Mouse (Mus musculus): Measurements from ENCODE around the gene Olfm3. TPM values are rescaled to one million over a fixed set of nuclear protein-coding genes. Genes with fewer than 3 reads are reported as not detected.

Olfm3 gene
- polyA plus RNA-seq, 1 experiment from 2014 or later = 0.22 TPM

GRCm38 (mm10) chr3:115028046-115028445, 124.2 kb downstream of the Olfm3 start:
- ATAC-seq (replicated peaks; ENCODE audit: low FRiP score, low TSS enrichment, low read depth) (no peak), DNase-seq (ENCODE audit: low spot score) (no peak)
- Histone ChIP-seq H3K27ac (ENCODE audit: low read depth) (no peak overlapping the region), H3K27me3 (replicated peaks; ENCODE audit: control insufficient read depth, insufficient read depth, low read length) (no peaks in the 10 kb centered on the region), H3K36me3 (ENCODE audit: control insufficient read depth, insufficient read depth, low read length) (no peaks in the 10 kb centered on the region), H3K4me1 (replicated peaks; ENCODE audit: control insufficient read depth, insufficient read depth, low read length) (no peaks in the 10 kb centered on the region), H3K4me3 (ENCODE audit: low read depth, low read length) (no peak overlapping the region), H3K4me2 (ENCODE audit: low read length) (no peak overlapping the region), H3K9me3 (ENCODE audit: control insufficient read depth, low read length) (no peaks in the 10 kb centered on the region), H3K9ac (ENCODE audit: low read length) (no peak overlapping the region)
- 85% methylated on average over 1 of the region's 1 CpGs for WGBS

- ATAC-seq (replicated peaks; ENCODE audit: low FRiP score, low TSS enrichment, low read depth) (no peak), DNase-seq (ENCODE audit: low spot score) (no peak)
- H3K27me3 ChIP-seq (replicated peaks; ENCODE audit: control insufficient read depth, insufficient read depth, low read length) = no peaks in the 10 kb centered on the region
- no peaks in the 10 kb centered on the region for H3K4me1 ChIP-seq (replicated peaks; ENCODE audit: control insufficient read depth, insufficient read depth, low read length)
- H3K4me2 ChIP-seq (ENCODE audit: low read length) = no peak overlapping the region
- no peaks in the 10 kb centered on the region for H3K9me3 ChIP-seq (ENCODE audit: control insufficient read depth, low read length)
- H3K4me3 ChIP-seq (ENCODE audit: low read depth, low read length) = no peak overlapping the region
- H3K27ac ChIP-seq (ENCODE audit: low read depth) = no peak overlapping the region
- WGBS = 84% methylated on average over 1 of the region's 1 CpGs
- H3K9ac ChIP-seq (ENCODE audit: low read length) = no peak overlapping the region
- H3K36me3 ChIP-seq (ENCODE audit: control insufficient read depth, insufficient read depth, low read length) = no peaks in the 10 kb centered on the region
These were observed 124.7 kb downstream of the Olfm3 start for GRCm38 (mm10) chr3:115028611-115029010.

- Histone ChIP-seq H3K4me1 (replicated peaks; ENCODE audit: control insufficient read depth, insufficient read depth, low read length) (no peaks in the 10 kb centered on the region), H3K9me3 (ENCODE audit: control insufficient read depth, low read length) (no peaks in the 10 kb centered on the region), H3K27ac (ENCODE audit: low read depth) (no peak overlapping the region), H3K36me3 (ENCODE audit: control insufficient read depth, insufficient read depth, low read length) (no peaks in the 10 kb centered on the region), H3K9ac (ENCODE audit: low read length) (no peak overlapping the region), H3K4me2 (ENCODE audit: low read length) (no peak overlapping the region), H3K4me3 (ENCODE audit: low read depth, low read length) (no peak overlapping the region), H3K27me3 (replicated peaks; ENCODE audit: control insufficient read depth, insufficient read depth, low read length) (no peaks in the 10 kb centered on the region)
- WGBS = 84% methylated on average over 5 of the region's 5 CpGs
- no peak for DNase-seq (ENCODE audit: low spot score)
- no peak for ATAC-seq (replicated peaks; ENCODE audit: low FRiP score, low TSS enrichment, low read depth)
These were observed 145.2 kb downstream of the Olfm3 start for GRCm38 (mm10) chr3:115049060-115049459.

- Histone ChIP-seq H3K4me2 (ENCODE audit: low read length) (no peak overlapping the region), H3K27me3 (replicated peaks; ENCODE audit: control insufficient read depth, insufficient read depth, low read length) (no peaks in the 10 kb centered on the region), H3K4me3 (ENCODE audit: low read depth, low read length) (no peak overlapping the region), H3K4me1 (replicated peaks; ENCODE audit: control insufficient read depth, insufficient read depth, low read length) (no peaks in the 10 kb centered on the region), H3K36me3 (ENCODE audit: control insufficient read depth, insufficient read depth, low read length) (no peaks in the 10 kb centered on the region), H3K27ac (ENCODE audit: low read depth) (no peak overlapping the region), H3K9ac (ENCODE audit: low read length) (no peak overlapping the region), H3K9me3 (ENCODE audit: control insufficient read depth, low read length) (no peaks in the 10 kb centered on the region)
- ATAC-seq (replicated peaks; ENCODE audit: low FRiP score, low TSS enrichment, low read depth) = no peak
- WGBS = 57% methylated on average over 1 of the region's 1 CpGs
- no peak for DNase-seq (ENCODE audit: low spot score)
These were observed 161.0 kb downstream of the Olfm3 start for GRCm38 (mm10) chr3:115064901-115065300.

- DNase-seq (ENCODE audit: low spot score) (no peak), ATAC-seq (replicated peaks; ENCODE audit: low FRiP score, low TSS enrichment, low read depth) (no peak)
- Histone ChIP-seq H3K27me3 (replicated peaks; ENCODE audit: control insufficient read depth, insufficient read depth, low read length) (no peaks in the 10 kb centered on the region), H3K27ac (ENCODE audit: low read depth) (no peak overlapping the region), H3K4me1 (replicated peaks; ENCODE audit: control insufficient read depth, insufficient read depth, low read length) (no peaks in the 10 kb centered on the region), H3K4me2 (ENCODE audit: low read length) (peak overlapping the region; percentile 8; the same call in 1 of the 2 replicates), H3K9me3 (ENCODE audit: control insufficient read depth, low read length) (no peaks in the 10 kb centered on the region), H3K4me3 (ENCODE audit: low read depth, low read length) (no peak overlapping the region), H3K9ac (ENCODE audit: low read length) (no peak overlapping the region), H3K36me3 (ENCODE audit: control insufficient read depth, insufficient read depth, low read length) (no peaks in the 10 kb centered on the region)
- 27% methylated on average over 12 of the region's 12 CpGs for WGBS
These were observed 176.7 kb downstream of the Olfm3 start for GRCm38 (mm10) chr3:115080428-115081181.

- ATAC-seq (replicated peaks; ENCODE audit: low FRiP score, low TSS enrichment, low read depth) (no peak), DNase-seq (ENCODE audit: low spot score) (no peak)
- WGBS = 73% methylated on average over 2 of the region's 2 CpGs
- no peaks in the 10 kb centered on the region for H3K36me3 ChIP-seq (ENCODE audit: control insufficient read depth, insufficient read depth, low read length)
- no peak overlapping the region for H3K27ac ChIP-seq (ENCODE audit: low read depth)
- no peaks in the 10 kb centered on the region for H3K9me3 ChIP-seq (ENCODE audit: control insufficient read depth, low read length)
- no peak overlapping the region for H3K4me2 ChIP-seq (ENCODE audit: low read length)
- H3K9ac ChIP-seq (ENCODE audit: low read length) = no peak overlapping the region
- H3K27me3 ChIP-seq (replicated peaks; ENCODE audit: control insufficient read depth, insufficient read depth, low read length) = no peaks in the 10 kb centered on the region
- no peaks in the 10 kb centered on the region for H3K4me1 ChIP-seq (replicated peaks; ENCODE audit: control insufficient read depth, insufficient read depth, low read length)
- H3K4me3 ChIP-seq (ENCODE audit: low read depth, low read length) = no peak overlapping the region
These were observed 177.5 kb downstream of the Olfm3 start for GRCm38 (mm10) chr3:115081371-115081770.

GRCm38 (mm10) chr3:115082947-115083346, 179.1 kb downstream of the Olfm3 start:
- H3K27me3 ChIP-seq (replicated peaks; ENCODE audit: control insufficient read depth, insufficient read depth, low read length) = no peaks in the 10 kb centered on the region
- no peak for ATAC-seq (replicated peaks; ENCODE audit: low FRiP score, low TSS enrichment, low read depth)
- no peaks in the 10 kb centered on the region for H3K9me3 ChIP-seq (ENCODE audit: control insufficient read depth, low read length)
- no peaks in the 10 kb centered on the region for H3K4me1 ChIP-seq (replicated peaks; ENCODE audit: control insufficient read depth, insufficient read depth, low read length)
- no peak overlapping the region for H3K4me3 ChIP-seq (ENCODE audit: low read depth, low read length)
- H3K4me2 ChIP-seq (ENCODE audit: low read length) = no peak overlapping the region
- no peak overlapping the region for H3K9ac ChIP-seq (ENCODE audit: low read length)
- no peak for DNase-seq (ENCODE audit: low spot score)
- H3K36me3 ChIP-seq (ENCODE audit: control insufficient read depth, insufficient read depth, low read length) = no peaks in the 10 kb centered on the region
- no peak overlapping the region for H3K27ac ChIP-seq (ENCODE audit: low read depth)

GRCm38 (mm10) chr3:115088281-115088680, 184.4 kb downstream of the Olfm3 start:
- H3K4me1 ChIP-seq (replicated peaks; ENCODE audit: control insufficient read depth, insufficient read depth, low read length) = no peaks in the 10 kb centered on the region
- no peak overlapping the region for H3K4me2 ChIP-seq (ENCODE audit: low read length)
- no peak overlapping the region for H3K4me3 ChIP-seq (ENCODE audit: low read depth, low read length)
- H3K27me3 ChIP-seq (replicated peaks; ENCODE audit: control insufficient read depth, insufficient read depth, low read length) = no peaks in the 10 kb centered on the region
- no peaks in the 10 kb centered on the region for H3K36me3 ChIP-seq (ENCODE audit: control insufficient read depth, insufficient read depth, low read length)
- H3K9ac ChIP-seq (ENCODE audit: low read length) = no peak overlapping the region
- no peaks in the 10 kb centered on the region for H3K9me3 ChIP-seq (ENCODE audit: control insufficient read depth, low read length)
- no peak for ATAC-seq (replicated peaks; ENCODE audit: low FRiP score, low TSS enrichment, low read depth)
- 81% methylated on average over 3 of the region's 3 CpGs for WGBS
- DNase-seq (ENCODE audit: low spot score) = no peak
- no peak overlapping the region for H3K27ac ChIP-seq (ENCODE audit: low read depth)

- Histone ChIP-seq H3K4me3 (ENCODE audit: low read depth, low read length) (no peak overlapping the region), H3K9ac (ENCODE audit: low read length) (no peak overlapping the region), H3K4me2 (ENCODE audit: low read length) (no peak overlapping the region), H3K27ac (ENCODE audit: low read depth) (no peak overlapping the region), H3K9me3 (ENCODE audit: control insufficient read depth, low read length) (no peaks in the 10 kb centered on the region), H3K4me1 (replicated peaks; ENCODE audit: control insufficient read depth, insufficient read depth, low read length) (no peaks in the 10 kb centered on the region), H3K36me3 (ENCODE audit: control insufficient read depth, insufficient read depth, low read length) (no peaks in the 10 kb centered on the region), H3K27me3 (replicated peaks; ENCODE audit: control insufficient read depth, insufficient read depth, low read length) (no peaks in the 10 kb centered on the region)
- no peak for DNase-seq (ENCODE audit: low spot score)
- ATAC-seq (replicated peaks; ENCODE audit: low FRiP score, low TSS enrichment, low read depth) = no peak
- 51% methylated on average over 2 of the region's 2 CpGs for WGBS
These were observed 186.8 kb downstream of the Olfm3 start for GRCm38 (mm10) chr3:115090670-115091069.
